Comparison of ENCODE assay signal across 9 mouse cellular contexts in the genomic region with DNA sequence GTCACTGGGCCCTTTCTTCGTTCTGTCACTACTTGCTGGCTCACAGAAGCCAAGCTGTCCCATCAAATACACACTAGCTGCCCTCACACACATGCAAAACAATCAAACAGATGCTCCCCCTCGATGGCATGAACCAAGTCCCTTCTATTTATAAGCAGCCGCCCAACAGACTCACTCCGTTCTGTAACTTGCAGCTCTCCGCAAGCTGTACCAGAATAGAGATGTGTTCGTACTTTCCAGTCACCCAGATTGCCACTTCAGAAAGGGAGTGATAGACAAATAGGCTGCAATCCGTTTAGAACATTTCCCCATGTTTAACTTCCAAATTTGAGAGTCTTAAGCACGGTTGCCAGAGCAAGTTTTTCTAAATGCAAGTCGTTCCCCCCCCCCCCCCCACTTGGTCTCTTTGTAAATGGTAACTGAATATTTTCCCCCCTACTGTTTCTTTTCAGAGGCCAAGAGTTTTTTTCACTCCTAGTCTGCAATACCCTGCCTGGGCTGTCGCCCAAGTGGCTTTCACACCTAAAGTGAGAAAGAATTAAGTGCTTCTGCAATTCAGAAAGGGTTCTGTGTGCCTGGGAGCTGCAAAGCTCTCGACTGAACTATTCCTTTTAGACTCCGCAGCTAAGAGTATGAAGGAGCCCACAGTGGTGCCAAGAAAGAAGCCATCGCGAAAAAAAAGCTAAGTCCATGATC.
A peak's percentile ranks its signal among the peaks of the same experiment; 100 is the strongest.
DNase-seq lines count a peak whose midpoint lies in the region; ATAC-seq lines count a peak whose summit lies in the region.
"Had no signal": no experiment of that assay in that cellular context is flagged by ENCODE, and none has a peak within 500 bp of the region (broad histone marks: within the 10 kb centered on the region; RNA-seq: fewer than 3 reads in every experiment).

No protein-coding gene starts in this region.

- 5% methylated on average over 14 of the region's 14 CpGs for WGBS in forebrain, embryonic 13.5 days
- 8% methylated on average over 14 of the region's 14 CpGs for WGBS in midbrain, embryonic 14.5 days

- no peak for ATAC-seq in cerebellum, adult (ENCODE audit: insufficient number of reproducible peaks, low FRiP score, low TSS enrichment)
- peak; percentile 93 for ATAC-seq in forebrain, embryonic 13.5 days
- peak; percentile 85 for ATAC-seq in midbrain, embryonic 14.5 days (ENCODE audit: low FRiP score, low TSS enrichment)
- no peak for ATAC-seq in megakaryocyte, adult 5-6 weeks (ENCODE audit: poor library complexity, severe bottlenecking)

- DNase-seq in cerebellum, adult 9-11 months, result peak; percentile 31
- DNase-seq in layer of hippocampus, adult 9-11 months, result peak; percentile 66
- DNase-seq in midbrain, embryonic 14.5 days, result peak; percentile 77
- no peak for DNase-seq in gastrocnemius, postnatal 10 days
- no peak for DNase-seq in urinary bladder, postnatal 4 days (ENCODE audit: low spot score in 2 of 2)

- no peaks in the 10 kb centered on the region for H3K36me3 ChIP-seq in forebrain, embryonic 13.5 days (ENCODE audit: poor library complexity, severe bottlenecking)
- H3K36me3 ChIP-seq in midbrain, embryonic 14.5 days (ENCODE audit: control insufficient read depth, insufficient read depth, low read length), result no peaks in the 10 kb centered on the region

- H3K4me2 ChIP-seq in forebrain, embryonic 13.5 days, result peak overlapping the region; percentile 40
- H3K4me2 ChIP-seq in midbrain, embryonic 14.5 days (ENCODE audit: low read length), result 0 out of 2 replicates have a peak overlapping the region, but pooled peaks have one; percentile 2

- H3K4me3 ChIP-seq in forebrain, embryonic 13.5 days, result no peak overlapping the region
- H3K4me3 ChIP-seq in midbrain, embryonic 14.5 days (replicated peaks; ENCODE audit: low read depth, low read length), result no peak overlapping the region

- H3K27me3 ChIP-seq in forebrain, embryonic 13.5 days, result 0 out of 2 replicates have a peak, but pooled peaks cover 5% of the 10 kb centered on the region
- no peaks in the 10 kb centered on the region for H3K27me3 ChIP-seq in midbrain, embryonic 14.5 days (ENCODE audit: control insufficient read depth, insufficient read depth, low read length)

- H3K9me3 ChIP-seq in forebrain, embryonic 13.5 days (replicated peaks), result no peaks in the 10 kb centered on the region
- H3K9me3 ChIP-seq in midbrain, embryonic 14.5 days (ENCODE audit: control insufficient read depth, low read length), result no peaks in the 10 kb centered on the region

- peaks cover 21% of the 10 kb centered on the region for H3K4me1 ChIP-seq in forebrain, embryonic 13.5 days
- peaks cover 13% of the 10 kb centered on the region; the same call in 1 of the 2 replicates for H3K4me1 ChIP-seq in midbrain, embryonic 14.5 days (ENCODE audit: control insufficient read depth, insufficient read depth, low read length)

- no peak overlapping the region for H3K9ac ChIP-seq in forebrain, embryonic 13.5 days
- no peak overlapping the region for H3K9ac ChIP-seq in midbrain, embryonic 14.5 days (replicated peaks; ENCODE audit: low read length)

- H3K27ac ChIP-seq in forebrain, embryonic 13.5 days, result peak overlapping the region; percentile 85
- peak overlapping the region; percentile 38; the same call in 1 of the 2 replicates for H3K27ac ChIP-seq in midbrain, embryonic 14.5 days (replicated peaks; ENCODE audit: low read depth, low read length)
- H3K27ac ChIP-seq: kidney, postnatal 0 days had no signal

Comparison
In these comparisons a context has a peak if more than half of its experiments do, and no peak if none do; other contexts are left out.
1. DNase-seq: peak in cerebellum, adult 9-11 months (single experiment), layer of hippocampus, adult 9-11 months (single experiment) and midbrain, embryonic 14.5 days (single experiment); none in gastrocnemius, postnatal 10 days (single experiment) and urinary bladder, postnatal 4 days (0 of 2).
2. ATAC-seq: peak in forebrain, embryonic 13.5 days (single experiment) and midbrain, embryonic 14.5 days (single experiment); none in cerebellum, adult (single experiment) and megakaryocyte, adult 5-6 weeks (single experiment).